Mouse (Mus musculus) urinary bladder, postnatal 4 days (tissue): ENCODE measurements around the gene Fgfr2.
A peak's percentile ranks its signal among the peaks of the same experiment; 100 is the strongest.

Experiments
- DNase-seq, 2 experiments: peaks; one replicate each; pipeline ENCODE4 v3.0.0; 2021 to 2022; ENCODE audit warnings: low spot score in 2 of 2

The Fgfr2 gene

DNA sequence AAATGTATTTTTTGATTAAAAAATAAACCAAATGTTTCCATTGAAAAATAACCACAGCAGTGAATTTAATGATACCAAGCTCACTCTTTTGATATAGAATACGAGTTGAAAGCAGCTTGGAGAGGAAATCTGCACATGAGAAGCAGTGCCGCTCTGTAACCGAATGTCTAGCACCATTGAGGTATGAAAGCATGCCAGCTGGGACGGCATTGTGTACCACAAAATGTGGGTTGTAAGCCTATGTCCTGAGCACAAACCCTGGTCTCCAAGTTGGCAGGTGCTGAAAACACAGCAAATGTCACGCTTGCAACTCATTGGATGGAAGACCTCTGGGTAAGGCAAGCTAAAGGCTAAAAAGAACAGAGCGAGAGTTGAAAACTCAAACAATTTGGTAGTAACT is 306.1 kb downstream of the Fgfr2 start:
- DNase-seq = no peak

GRCm38 (mm10) chr7:132816528-132816927 is 306.6 kb downstream of the Fgfr2 start:
- no peak for DNase-seq

DNA sequence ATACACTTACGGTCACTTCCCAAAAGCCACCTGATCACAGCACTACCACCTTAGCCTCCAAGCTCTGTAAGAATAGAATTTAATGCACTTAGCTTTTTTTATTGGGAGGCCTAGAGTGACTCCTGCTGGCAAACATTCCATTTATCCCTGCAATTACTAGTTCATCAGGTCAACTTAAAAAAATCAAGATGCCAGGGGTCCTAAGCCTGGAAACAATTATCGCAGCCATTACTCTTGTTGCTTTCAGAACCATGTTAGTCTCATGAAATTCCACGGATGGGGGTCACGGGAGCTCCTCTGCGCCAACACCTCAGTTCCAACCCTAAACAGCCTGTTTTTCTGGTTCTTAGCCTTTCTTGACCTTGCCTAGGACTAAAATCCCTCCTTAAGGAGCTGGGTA is 308.1 kb downstream of the Fgfr2 start:
- DNase-seq = no peak

DNA sequence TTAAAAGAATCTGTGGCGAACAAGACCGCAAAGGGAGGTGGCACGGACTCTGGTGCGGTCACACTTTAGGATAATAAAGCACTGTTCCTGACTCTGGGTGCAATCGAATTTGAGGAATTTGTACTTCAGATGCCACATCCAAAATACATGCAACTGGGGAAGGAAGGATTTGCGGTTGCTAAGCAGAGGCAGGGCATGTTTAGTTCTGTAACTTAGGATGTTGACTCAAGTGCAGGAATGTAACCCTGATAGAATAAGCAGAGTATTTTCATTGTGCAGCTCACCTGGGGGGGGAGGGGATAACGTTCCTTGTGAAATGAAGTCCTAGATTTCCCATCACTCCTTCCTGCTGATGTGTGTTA is 309.1 kb downstream of the Fgfr2 start:
- no peak for DNase-seq

DNA sequence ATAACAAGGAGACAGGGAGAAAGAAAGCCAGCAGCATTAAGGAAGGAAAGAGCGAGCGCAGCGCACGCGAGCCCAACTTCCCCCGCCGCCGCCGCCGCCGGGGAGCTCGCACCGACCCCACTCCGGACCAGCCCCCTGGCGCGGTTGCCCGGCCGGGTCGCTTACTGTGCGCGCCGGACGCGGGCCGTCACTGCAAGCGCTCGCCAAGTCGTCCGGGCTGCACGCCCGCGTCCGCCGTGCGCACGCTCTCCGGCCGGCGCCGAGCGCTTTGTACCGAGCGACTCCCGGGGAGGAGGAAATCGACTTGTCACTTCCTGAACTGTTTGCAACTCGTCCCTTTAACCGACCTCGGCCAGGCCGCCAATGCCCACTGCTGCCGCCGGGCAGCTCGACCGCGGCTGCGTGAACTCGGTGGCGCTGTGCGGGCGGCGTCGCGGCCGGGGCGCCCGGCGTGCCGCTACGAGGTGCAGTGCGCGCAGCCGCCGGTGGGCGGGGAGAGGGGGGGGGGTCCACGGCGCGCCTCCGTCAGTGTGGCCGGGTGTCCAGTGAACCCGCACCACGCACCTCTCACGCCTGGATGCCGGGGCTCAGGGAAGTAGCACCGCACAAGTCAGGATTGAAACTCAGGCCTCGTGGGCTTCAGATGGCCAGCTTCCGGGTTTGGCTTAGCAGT is 309.6 kb downstream of the Fgfr2 start, which contains the start of gene Fam53b:
Gene Fam53b, minus strand, starts transcription at position 471 of the 673 bp plus-strand sequence.
- DNase-seq = peak in 1 of 2 experiments; percentile 67

DNA sequence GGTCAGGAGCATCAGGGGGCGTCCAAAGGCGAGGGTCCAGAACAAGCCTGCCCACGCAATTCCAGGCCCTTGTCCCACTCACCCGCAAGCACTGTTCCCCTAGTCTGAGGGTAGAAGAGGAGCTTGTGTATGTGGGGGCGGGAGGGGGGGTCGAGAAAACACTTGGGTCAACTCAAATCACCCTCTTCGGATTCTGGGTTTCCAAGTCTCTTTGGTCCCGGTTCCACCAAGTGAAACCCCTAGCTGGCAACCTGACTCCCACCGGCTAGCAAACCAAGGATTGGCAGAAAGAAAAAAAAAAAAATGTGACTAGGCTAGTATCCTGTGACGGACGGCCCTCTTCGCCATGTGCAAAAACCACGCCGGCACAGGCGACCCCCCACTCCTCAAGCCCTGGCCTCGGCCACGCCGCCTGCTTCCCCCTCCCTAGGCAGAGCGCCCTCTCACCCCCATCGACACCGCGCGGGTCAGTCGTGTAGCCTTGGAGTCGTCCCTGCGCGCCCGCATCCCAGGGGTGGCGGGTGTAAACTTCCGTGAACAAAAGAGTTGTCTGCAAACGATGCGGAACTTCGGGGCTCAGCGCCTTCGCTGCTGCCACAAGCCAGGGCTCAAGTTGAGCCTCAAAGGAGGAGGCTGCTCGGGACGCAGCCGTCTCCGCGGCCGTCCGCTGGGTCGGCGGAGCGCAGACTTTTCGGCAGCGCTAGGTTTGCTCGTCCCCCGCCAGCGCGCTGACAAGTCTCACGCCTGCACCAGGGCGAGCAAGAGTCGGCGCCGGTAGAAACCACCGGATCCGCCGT is 310.3 kb downstream of the Fgfr2 start:
- peak in 1 of 2 experiments; percentile 52 for DNase-seq

GRCm38 (mm10) chr7:132811716-132812618 is 311.2 kb downstream of the Fgfr2 start:
- DNase-seq = peak in 1 of 2 experiments; percentile 28

- peak; percentile 80 to 92 for DNase-seq
These were observed 312.3 kb downstream of the Fgfr2 start for GRCm38 (mm10) chr7:132810879-132811278.

- peak; percentile 38 to 61 for DNase-seq
These were observed 312.8 kb downstream of the Fgfr2 start for GRCm38 (mm10) chr7:132810368-132810767.

GRCm38 (mm10) chr7:132809721-132810120 is 313.4 kb downstream of the Fgfr2 start:
- peak in 1 of 2 experiments; percentile 19 for DNase-seq

DNA sequence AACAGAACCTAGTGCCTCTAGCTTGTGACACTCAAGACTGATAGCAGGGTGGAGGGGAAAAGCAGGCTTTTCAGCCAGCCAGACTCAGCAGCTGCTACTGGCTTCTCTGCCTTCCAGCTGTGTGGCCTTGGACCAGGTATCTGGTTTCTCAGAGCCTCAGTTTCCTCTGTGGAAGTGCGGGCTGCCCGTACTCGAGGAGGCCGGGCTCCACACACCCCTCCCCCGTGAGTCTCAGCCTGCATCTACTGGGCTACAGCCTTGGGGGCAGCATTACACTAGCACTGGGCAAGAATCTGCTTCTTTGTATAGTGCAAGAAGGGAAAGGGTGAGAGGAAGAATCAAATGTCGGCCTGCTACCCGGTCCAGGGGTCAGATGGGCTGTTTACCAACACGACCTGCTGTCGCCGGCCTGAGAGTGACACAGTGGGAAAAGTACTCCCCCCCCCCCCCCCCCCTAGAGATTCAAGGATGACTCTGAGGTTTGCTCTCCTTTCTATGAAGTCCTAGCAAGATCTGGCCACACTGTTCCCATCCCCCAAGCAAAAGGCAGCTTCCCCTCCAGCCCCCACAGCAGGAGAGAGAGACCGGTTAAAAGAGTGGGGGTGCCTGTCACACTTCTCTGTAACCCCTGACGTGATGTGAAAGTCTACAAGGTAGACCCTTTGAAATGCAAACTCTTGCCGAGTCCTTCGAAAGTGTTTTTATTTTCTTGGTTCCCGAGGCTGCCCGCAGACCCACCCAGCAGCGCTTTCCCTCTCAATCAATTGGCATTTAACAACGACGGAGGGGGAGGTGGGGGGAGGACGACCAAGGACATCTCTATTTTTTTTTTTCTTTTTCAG is 314.1 kb downstream of the Fgfr2 start:
- peak; percentile 16 to 58 for DNase-seq

- DNase-seq = peak in 1 of 2 experiments; percentile 53
These were observed 314.9 kb downstream of the Fgfr2 start for GRCm38 (mm10) chr7:132808051-132808796.

DNA sequence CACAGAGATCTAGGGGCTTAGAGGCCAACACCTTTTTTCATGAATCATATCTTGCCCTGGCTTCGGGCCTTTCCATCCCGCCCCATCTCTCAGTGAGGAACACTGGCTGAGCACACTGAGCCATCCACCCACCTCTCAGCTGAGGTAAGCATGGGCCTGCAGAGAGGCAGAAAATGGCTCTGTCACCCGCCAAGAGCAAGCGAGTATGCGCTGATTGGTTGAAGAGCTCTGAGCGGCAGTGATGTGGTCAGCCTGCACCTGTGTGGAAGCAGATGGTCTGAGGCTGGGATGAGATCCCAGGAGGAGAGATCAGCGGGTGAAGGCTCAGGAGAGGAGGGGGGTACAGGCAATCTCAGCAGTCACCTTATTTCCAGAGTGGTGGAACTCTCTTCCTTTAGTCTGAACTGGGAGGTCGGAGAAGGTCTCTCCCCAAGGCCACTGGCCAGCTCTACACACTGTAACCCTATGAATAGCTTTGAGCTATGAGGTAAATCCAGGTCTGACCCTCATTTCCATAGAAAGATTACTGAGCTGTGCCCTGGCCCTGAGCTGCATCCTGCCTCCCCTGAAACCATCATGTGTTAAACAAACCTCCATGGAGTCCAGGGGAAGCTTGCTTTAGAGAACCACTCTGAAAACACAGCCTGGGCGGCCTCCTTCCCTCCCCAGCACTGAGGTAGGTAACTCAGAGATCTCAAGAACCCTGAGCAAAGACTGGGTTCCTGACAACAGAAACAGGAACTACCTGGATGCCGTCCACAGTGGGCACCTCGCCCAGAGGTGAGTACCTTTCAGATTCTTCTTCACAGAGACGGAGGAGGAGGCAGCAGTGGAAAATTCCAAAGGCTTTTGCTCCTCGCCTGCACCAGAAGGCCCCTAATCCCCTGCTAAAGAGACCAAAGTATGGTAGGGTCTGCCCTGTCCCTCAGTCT is 316.0 kb downstream of the Fgfr2 start:
- peak; percentile 21 to 63 for DNase-seq

GRCm38 (mm10) chr7:132806286-132806685 is 316.9 kb downstream of the Fgfr2 start:
- DNase-seq = peak; percentile 36 to 60

DNA sequence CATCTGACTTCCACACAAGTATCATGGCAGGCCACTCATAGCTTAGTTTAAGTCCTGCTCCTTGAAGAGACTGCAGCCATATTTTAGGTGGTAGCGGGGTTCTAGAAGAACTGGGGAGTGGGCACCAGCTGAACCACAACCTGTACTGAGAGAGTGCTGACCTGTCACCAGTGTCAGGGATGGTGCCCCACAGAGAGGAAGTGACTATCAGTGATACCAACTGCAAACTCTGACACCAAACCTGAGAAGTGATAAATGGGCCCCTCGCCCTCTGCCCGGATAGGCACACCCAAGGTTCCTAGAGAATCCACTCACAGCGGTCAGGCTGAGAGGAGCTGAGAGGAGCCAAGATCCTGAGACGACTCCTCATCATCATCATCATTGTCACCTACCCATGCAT is 318.2 kb downstream of the Fgfr2 start:
- no peak for DNase-seq

- no peak for DNase-seq
These were observed 318.7 kb downstream of the Fgfr2 start for GRCm38 (mm10) chr7:132804461-132804860.

DNA sequence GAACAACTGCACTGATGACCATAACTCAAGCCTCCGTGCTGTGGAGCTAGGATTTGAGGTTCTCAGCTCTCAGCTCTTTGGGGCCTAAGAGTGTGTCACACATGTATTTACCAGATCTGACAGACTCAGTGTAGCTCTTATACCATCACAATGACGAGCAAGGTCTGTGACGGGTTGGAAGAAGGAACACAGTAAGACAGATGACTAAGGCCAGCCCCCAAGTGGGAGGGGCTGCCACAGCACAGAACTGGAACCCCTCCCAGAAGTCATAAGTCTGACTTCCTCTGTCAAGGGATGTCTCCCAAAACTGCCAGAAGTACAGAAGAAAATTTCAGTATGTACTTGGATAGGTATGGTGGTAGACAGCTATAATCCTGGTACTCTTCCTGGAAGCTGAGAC is 319.2 kb downstream of the Fgfr2 start:
- no peak for DNase-seq

DNA sequence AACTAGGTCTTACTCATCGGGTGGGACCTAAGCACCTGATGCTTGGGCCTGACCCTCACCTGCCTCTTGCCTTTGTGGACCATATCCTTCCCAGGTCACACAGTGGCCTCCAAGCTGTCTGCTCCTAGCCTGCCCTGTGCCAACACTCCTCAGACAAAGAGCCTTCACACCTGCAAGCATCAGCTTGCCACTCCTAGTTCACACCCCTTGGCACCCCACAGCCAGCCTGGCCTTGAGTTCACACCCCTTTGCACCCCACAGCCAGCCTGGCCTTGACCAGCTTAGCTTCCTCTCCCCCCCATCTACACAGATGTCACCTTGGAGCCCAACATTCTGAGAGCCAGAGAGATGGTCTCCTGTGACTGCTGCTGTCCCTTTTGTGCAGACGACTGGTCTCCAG is 319.8 kb downstream of the Fgfr2 start:
- DNase-seq = no peak

DNA sequence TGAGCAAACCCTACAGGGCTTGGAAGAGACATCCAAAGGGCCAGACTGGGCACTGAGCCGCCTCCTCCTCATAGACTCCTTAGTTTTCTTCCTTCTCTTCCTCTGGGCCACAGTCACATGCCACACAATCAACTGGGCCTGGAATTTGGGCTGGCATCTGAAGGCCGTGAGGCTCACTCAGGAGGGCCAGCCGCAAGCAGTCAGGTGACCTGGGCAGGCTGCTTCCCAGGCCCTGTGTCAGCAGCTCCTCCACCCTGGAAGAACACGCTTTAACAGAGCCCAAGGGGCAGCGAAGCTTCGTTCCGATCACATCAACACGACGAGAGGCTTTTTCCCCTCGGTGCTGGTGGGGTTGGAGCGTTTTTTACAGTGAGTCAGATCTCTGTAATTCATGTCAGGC is 320.5 kb downstream of the Fgfr2 start:
- no peak for DNase-seq
